ENCODE assay signal across 16 mouse cellular contexts in genomic region chr10:5343211-5343610, GRCm38 (mm10).
"Had no signal": no experiment of that assay in that cellular context is flagged by ENCODE, and none has a peak within 500 bp of the region (broad histone marks: within the 10 kb centered on the region; RNA-seq: fewer than 3 reads in every experiment).

No protein-coding gene starts in this region.

- H3K27ac ChIP-seq: kidney, embryonic 15.5 days; liver, embryonic 14.5 days; macrophage; midbrain, embryonic 12.5 days; midbrain, embryonic 15.5 days; neural tube, embryonic 13.5 days; stomach, embryonic 15.5 days had no signal

- H3K9me3 ChIP-seq: kidney, embryonic 15.5 days; midbrain, embryonic 12.5 days; midbrain, embryonic 15.5 days; neural tube, embryonic 13.5 days; stomach, embryonic 15.5 days had no signal

- H3K36me3 ChIP-seq: kidney, embryonic 15.5 days; midbrain, embryonic 12.5 days; midbrain, embryonic 15.5 days; neural tube, embryonic 13.5 days; stomach, embryonic 15.5 days had no signal

- H3K4me2 ChIP-seq: kidney, embryonic 15.5 days; lung, embryonic 14.5 days; midbrain, embryonic 12.5 days; midbrain, embryonic 15.5 days; neural tube, embryonic 13.5 days; stomach, embryonic 15.5 days had no signal

- DNase-seq: kidney, postnatal 10 days; kidney, postnatal 36 days; liver, postnatal 0 days; lung, embryonic 14.5 days; retina, postnatal 1 day; right cerebral cortex, postnatal 25 days; spleen, adult 18-20 months; thymus, postnatal 36 days had no signal

- ATAC-seq: liver, postnatal 0 days; lung, postnatal 0 days; midbrain, embryonic 15.5 days had no signal

- H3K9ac ChIP-seq: kidney, embryonic 15.5 days; liver, embryonic 14.5 days; liver, postnatal 0 days; lung, embryonic 14.5 days; midbrain, embryonic 12.5 days; midbrain, embryonic 15.5 days; neural tube, embryonic 13.5 days; stomach, embryonic 15.5 days had no signal

- H3K27me3 ChIP-seq: kidney, embryonic 15.5 days; midbrain, embryonic 12.5 days; midbrain, embryonic 15.5 days; neural tube, embryonic 13.5 days; stomach, embryonic 15.5 days had no signal

- H3K4me3 ChIP-seq: kidney, embryonic 15.5 days; midbrain, embryonic 12.5 days; midbrain, embryonic 15.5 days; neural tube, embryonic 13.5 days; stomach, embryonic 15.5 days had no signal

- H3K4me1 ChIP-seq: kidney, embryonic 15.5 days; midbrain, embryonic 12.5 days; midbrain, embryonic 15.5 days; neural tube, embryonic 13.5 days; stomach, embryonic 15.5 days had no signal
